Mouse (Mus musculus) lung, adult 2 months (tissue): ENCODE results near the gene Mog.

Experiments used
- CTCF ChIP-seq: fragments of 200-500 bp; IDR thresholded peaks from 2 replicates; pipeline ENCODE4 v1.5.1; 2011; ENCODE audit warnings: mild to moderate bottlenecking, low read length, control low read depth; ENCODE audit not compliant: insufficient read depth
- POLR2A ChIP-seq: fragments of 200-500 bp; IDR thresholded peaks from 2 replicates; pipeline ENCODE4 v1.6.1; 2011; ENCODE audit warnings: low read depth, mild to moderate bottlenecking, control low read depth, low read length, borderline replicate concordance; ENCODE audit errors: extremely low read depth

DNA sequence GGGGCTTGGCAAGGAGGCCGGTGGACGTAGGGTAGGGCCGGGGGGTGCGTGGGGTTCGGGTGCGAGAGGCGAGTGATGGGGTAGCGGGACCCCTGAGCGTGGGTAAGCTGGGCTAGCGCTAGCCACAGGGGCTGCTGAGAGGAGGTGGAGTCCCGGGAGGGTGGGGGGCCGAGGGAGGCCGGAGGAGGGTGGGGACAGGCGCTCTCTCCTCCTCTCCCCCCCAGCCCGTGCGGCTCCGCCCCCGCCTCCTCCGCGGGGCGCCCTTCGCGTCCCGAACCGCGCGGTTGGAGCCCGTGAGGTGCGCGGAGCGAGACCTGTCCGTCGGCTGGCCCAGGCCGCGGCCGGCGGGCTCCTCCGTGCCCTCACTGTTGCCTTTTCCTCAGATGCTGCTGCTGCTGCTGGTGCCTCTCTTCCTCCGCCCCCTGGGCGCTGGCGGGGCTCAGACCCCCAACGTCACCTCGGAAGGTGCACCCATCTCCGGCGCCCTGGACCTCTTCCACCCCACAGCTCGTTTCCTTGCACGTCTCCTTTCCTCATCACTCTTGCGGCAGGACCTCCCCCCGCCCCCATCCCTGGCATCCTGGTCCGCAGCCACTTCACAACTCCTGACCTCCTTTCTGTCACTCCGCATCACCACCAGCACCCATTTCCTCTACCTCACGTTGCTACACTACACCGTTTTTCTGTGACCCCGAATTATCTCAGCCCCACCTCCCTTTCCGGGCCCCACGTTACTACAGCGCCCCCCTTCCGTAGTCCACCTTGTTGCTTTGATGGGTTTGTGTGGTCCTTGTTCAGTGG lies 23.3 kb upstream of the Mog start:
- TF ChIP-seq CTCF = no peak
- TF ChIP-seq POLR2A = no peak
